Mouse (Mus musculus) MEL (cell line): Measurements from ENCODE around the gene Olfr718-ps1. TPM values are rescaled to one million over a fixed set of nuclear protein-coding genes. Genes with fewer than 3 reads are reported as not detected.

ENCODE experiments used
- DNase-seq: peaks from one replicate; pipeline ENCODE4 v3.0.0; 2011; ENCODE audit warnings: low read depth, low spot score
- H3K27ac ChIP-seq: 2 replicates; pipeline ENCODE4 v1.5.1; 2012; ENCODE audit warnings: low read depth, mild to moderate bottlenecking, control low read depth, low read length, moderate library complexity; ENCODE audit not compliant: control insufficient read depth
- H3K27me3 ChIP-seq, 2 experiments: fragments of 150-350 bp in 1 of 2; sonication (generic) in 1 of 2; 2 replicates each; pipeline ENCODE4 v1.6.1; 2012; ENCODE audit warnings: low read length in 2 of 2, mild to moderate bottlenecking in 2 of 2, improper control_type of control experiment in 1 of 2, moderate library complexity in 1 of 2; ENCODE audit not compliant: insufficient read depth in 2 of 2, control insufficient read depth in 1 of 2
- H3K36me3 ChIP-seq, 2 experiments: 2 replicates each; pipeline ENCODE4 v1.6.1; 2012 to 2014; ENCODE audit warnings: low read length in 2 of 2, improper control_type of control experiment in 1 of 2, inconsistent platforms in 1 of 2, mild to moderate bottlenecking in 1 of 2; ENCODE audit not compliant: insufficient read depth in 2 of 2, control insufficient read depth in 1 of 2
- H3K4me1 ChIP-seq, 2 experiments: fragments of 150-350 bp in 1 of 2; sonication (generic) in 1 of 2; 2 replicates each; pipeline ENCODE4 v1.6.1; 2012; ENCODE audit warnings: low read length in 2 of 2, improper control_type of control experiment in 1 of 2, mild to moderate bottlenecking in 1 of 2; ENCODE audit not compliant: insufficient read depth in 2 of 2, control insufficient read depth in 1 of 2
- H3K4me3 ChIP-seq, 2 experiments: fragments of 150-350 bp in 1 of 2; sonication (generic) in 1 of 2; 2 replicates each; pipeline ENCODE4 v1.5.1; 2012; ENCODE audit warnings: low read depth in 2 of 2, low read length in 2 of 2, mild to moderate bottlenecking in 2 of 2, moderate library complexity in 2 of 2, control low read depth in 1 of 2, improper control_type of control experiment in 1 of 2; ENCODE audit not compliant: control insufficient read depth in 1 of 2, insufficient read depth in 1 of 2
- H3K79me2 ChIP-seq: 2 replicates; pipeline ENCODE4 v1.6.1; 2012; ENCODE audit warnings: mild to moderate bottlenecking, low read length, moderate library complexity; ENCODE audit not compliant: control insufficient read depth, poor library complexity, insufficient read depth
- H3K9ac ChIP-seq: 2 replicates; pipeline ENCODE4 v1.6.1; 2012; ENCODE audit warnings: low read depth, mild to moderate bottlenecking, control low read depth, low read length, moderate library complexity; ENCODE audit not compliant: control insufficient read depth, poor library complexity, severe bottlenecking
- H3K9me3 ChIP-seq: fragments of 150-350 bp; sonication (generic); replicated peaks from 2 replicates; pipeline ENCODE4 v1.6.1; 2012; ENCODE audit warnings: mild to moderate bottlenecking, low read length, improper control_type of control experiment, moderate library complexity; ENCODE audit not compliant: insufficient read depth
- BHLHE40 ChIP-seq: IDR thresholded peaks from 2 replicates; pipeline ENCODE4 v1.6.1; 2012; ENCODE audit warnings: low read depth, mild to moderate bottlenecking, inconsistent platforms, low read length, improper control_type of control experiment, borderline replicate concordance
- CTCF ChIP-seq, 3 experiments: IDR thresholded peaks in 2 of 3; conservative IDR thresholded peaks in 1 of 3; 2 replicates each; pipeline ENCODE4 v1.5.1; 2011 to 2012; ENCODE audit warnings: low read length in 3 of 3, low read depth in 2 of 3, mild to moderate bottlenecking in 2 of 3, improper control_type of control experiment in 1 of 3, inconsistent platforms in 1 of 3, mixed read lengths in 1 of 3, moderate library complexity in 1 of 3; ENCODE audit not compliant: control insufficient read depth in 1 of 3, insufficient read depth in 1 of 3, poor library complexity in 1 of 3, severe bottlenecking in 1 of 3
- E2F4 ChIP-seq: IDR thresholded peaks from 2 replicates; pipeline ENCODE4 v1.6.1; 2011; ENCODE audit warnings: low read depth, low read length, improper control_type of control experiment, borderline replicate concordance
- ELF1 ChIP-seq: IDR thresholded peaks from 2 replicates; pipeline ENCODE4 v1.6.1; 2014; ENCODE audit warnings: low read depth, mild to moderate bottlenecking, inconsistent platforms, low read length, improper control_type of control experiment, moderate library complexity
- EP300 ChIP-seq, 2 experiments: IDR thresholded peaks; 2 replicates each; pipeline ENCODE4 v1.6.1; 2011; ENCODE audit warnings: improper control_type of control experiment in 2 of 2, low read length in 2 of 2, low read depth in 1 of 2, mild to moderate bottlenecking in 1 of 2
- ETS1 ChIP-seq: IDR thresholded peaks from 2 replicates; pipeline ENCODE4 v1.6.1; 2012; ENCODE audit warnings: low read depth, mild to moderate bottlenecking, inconsistent platforms, low read length, improper control_type of control experiment, moderate library complexity
- GABPA ChIP-seq: IDR thresholded peaks from 2 replicates; pipeline ENCODE4 v1.6.1; 2012; ENCODE audit warnings: low read depth, mild to moderate bottlenecking, inconsistent platforms, low read length, improper control_type of control experiment, moderate library complexity
- GATA1 ChIP-seq: IDR thresholded peaks from 2 replicates; pipeline ENCODE4 v1.6.1; 2011; ENCODE audit warnings: low read depth, low read length, improper control_type of control experiment
- HCFC1 ChIP-seq: IDR thresholded peaks from 2 replicates; pipeline ENCODE4 v1.6.1; 2012; ENCODE audit warnings: low read depth, mild to moderate bottlenecking, inconsistent platforms, low read length, improper control_type of control experiment, moderate library complexity
- JUND ChIP-seq: IDR thresholded peaks from 2 replicates; pipeline ENCODE4 v1.6.1; 2011; ENCODE audit warnings: low read depth, mild to moderate bottlenecking, improper control_type of control experiment, low read length
- KAT2A ChIP-seq: conservative IDR thresholded peaks from 2 replicates; pipeline ENCODE4 v1.6.1; 2012; ENCODE audit warnings: low read depth, low read length, improper control_type of control experiment, inconsistent platforms
- MAX ChIP-seq: IDR thresholded peaks from 2 replicates; pipeline ENCODE4 v1.6.1; 2011; ENCODE audit warnings: low read length, improper control_type of control experiment
- MAZ ChIP-seq: IDR thresholded peaks from 2 replicates; pipeline ENCODE4 v1.6.1; 2012; ENCODE audit warnings: low read depth, mild to moderate bottlenecking, inconsistent platforms, low read length, improper control_type of control experiment
- MYB ChIP-seq: IDR thresholded peaks from 2 replicates; pipeline ENCODE4 v1.6.1; 2011; ENCODE audit warnings: mild to moderate bottlenecking, low read depth, low read length, improper control_type of control experiment
- MYC ChIP-seq: IDR thresholded peaks from 2 replicates; pipeline ENCODE4 v1.6.1; 2011; ENCODE audit warnings: low read depth, mild to moderate bottlenecking, low read length, improper control_type of control experiment, moderate library complexity
- NELFE ChIP-seq: IDR thresholded peaks from 2 replicates; pipeline ENCODE4 v1.6.1; 2011; ENCODE audit warnings: low read depth, low read length, improper control_type of control experiment
- NRF1 ChIP-seq: IDR thresholded peaks from 2 replicates; pipeline ENCODE4 v1.6.1; 2014; ENCODE audit warnings: low read depth, mild to moderate bottlenecking, inconsistent platforms, low read length, improper control_type of control experiment, moderate library complexity; ENCODE audit not compliant: poor library complexity, insufficient read depth, severe bottlenecking
- POLR2AphosphoS2 ChIP-seq: IDR thresholded peaks from 2 replicates; pipeline ENCODE4 v1.6.1; 2011; ENCODE audit warnings: low read length, improper control_type of control experiment
- RAD21 ChIP-seq: IDR thresholded peaks from 2 replicates; pipeline ENCODE4 v1.6.1; 2011; ENCODE audit warnings: mild to moderate bottlenecking, low read depth, low read length, improper control_type of control experiment
- RCOR1 ChIP-seq: IDR thresholded peaks from 2 replicates; pipeline ENCODE4 v1.6.1; 2012; ENCODE audit warnings: low read depth, mild to moderate bottlenecking, inconsistent platforms, low read length, improper control_type of control experiment
- SIN3A ChIP-seq: IDR thresholded peaks from 2 replicates; pipeline ENCODE4 v1.6.1; 2012; ENCODE audit warnings: low read length, improper control_type of control experiment, inconsistent platforms
- SMC3 ChIP-seq: IDR thresholded peaks from 2 replicates; pipeline ENCODE4 v1.6.1; 2011; ENCODE audit warnings: low read depth, low read length, improper control_type of control experiment
- UBTF ChIP-seq: IDR thresholded peaks from 2 replicates; pipeline ENCODE4 v1.6.1; 2012; ENCODE audit warnings: low read depth, mild to moderate bottlenecking, inconsistent platforms, low read length, improper control_type of control experiment, moderate library complexity, borderline replicate concordance; ENCODE audit not compliant: insufficient read depth
- USF1 ChIP-seq: IDR thresholded peaks from 2 replicates; pipeline ENCODE4 v1.6.1; 2014; ENCODE audit warnings: low read depth, mild to moderate bottlenecking, inconsistent platforms, low read length, improper control_type of control experiment, moderate library complexity
- ZC3H11A ChIP-seq: IDR thresholded peaks from 2 replicates; pipeline ENCODE4 v1.6.1; 2012; ENCODE audit warnings: low read depth, mild to moderate bottlenecking, inconsistent platforms, low read length, improper control_type of control experiment
- ZKSCAN1 ChIP-seq: IDR thresholded peaks from 2 replicates; pipeline ENCODE4 v1.6.1; 2012; ENCODE audit warnings: low read depth, mild to moderate bottlenecking, inconsistent platforms, low read length, improper control_type of control experiment, moderate library complexity
- ZMIZ1 ChIP-seq: IDR thresholded peaks from 2 replicates; pipeline ENCODE4 v1.6.1; 2012; ENCODE audit warnings: low read depth, mild to moderate bottlenecking, inconsistent platforms, low read length, improper control_type of control experiment, moderate library complexity
- ZNF384 ChIP-seq: IDR thresholded peaks from 2 replicates; pipeline ENCODE4 v1.6.1; 2012; ENCODE audit warnings: low read depth, mild to moderate bottlenecking, inconsistent platforms, low read length, improper control_type of control experiment
- polyA plus RNA-seq, 2 experiments: library from polyadenylated mRNA; stranded (reverse) in 1 of 2; unstranded in 1 of 2; fragments of >175 nt in 1 of 2; fragments of >200 nt in 1 of 2; gene quantifications; 2 replicates each; pipeline versions ENCODE4 v1.2.1 to v1.2.4; 2012; ENCODE audit warnings: low replicate concordance in 2 of 2, low read depth in 1 of 2; ENCODE audit not compliant: insufficient read length in 2 of 2, insufficient read depth in 1 of 2, missing spikeins in 1 of 2
- total RNA-seq: library from RNA; depleted of rRNA; stranded (reverse); fragments of 300-350 nt; gene quantifications from 2 replicates; pipeline ENCODE4 v1.2.3, GENCODE M21; 2012

Olfr718-ps1 gene
- total and polyA plus RNA-seq, 3 experiments: 0.01 TPM; not detected in 2

GRCm38 (mm10) chr5:143125601-143126000, 21.8 kb downstream of the Olfr718-ps1 start:
- TF ChIP-seq JUND (no peak), ZKSCAN1 (no peak), UBTF (no peak), HCFC1 (no peak), KAT2A (no peak), MAZ (no peak), BHLHE40 (no peak), MAX (no peak), SIN3A (no peak), RAD21 (no peak), ETS1 (no peak), MYC (no peak), NELFE (no peak), EP300 (IDR thresholded peaks at IDR 0.05; ENCODE audit: low read depth in 1 of 2, low read length in 2 of 2) (no peak), ELF1 (no peak), GATA1 (no peak), ZC3H11A (no peak), GABPA (no peak), ZMIZ1 (no peak), CTCF (IDR thresholded peaks at IDR 0.05 in 2 of 3, conservative IDR thresholded peaks at IDR 0.05 in 1 of 3; ENCODE audit: control insufficient read depth in 1 of 3, insufficient read depth in 1 of 3, low read depth in 2 of 3, low read length in 3 of 3, poor library complexity in 1 of 3, severe bottlenecking in 1 of 3) (no peak)
- H3K36me3 ChIP-seq: no peaks in the 10 kb centered on the region
- peaks cover 17 to 18% of the 10 kb centered on the region in 2 experiments for H3K27me3 ChIP-seq
- H3K9me3 ChIP-seq: no peaks in the 10 kb centered on the region
- H3K27ac ChIP-seq: no peak overlapping the region
- no peaks in the 10 kb centered on the region for H3K79me2 ChIP-seq
- H3K4me1 ChIP-seq: no peaks in the 10 kb centered on the region
- no peak overlapping the region for H3K4me3 ChIP-seq
- no peak for DNase-seq
- H3K9ac ChIP-seq: no peak overlapping the region

GRCm38 (mm10) chr5:143124805-143125378, 22.5 kb downstream of the Olfr718-ps1 start:
- TF ChIP-seq NRF1 (no peak), KAT2A (no peak), ZMIZ1 (no peak), EP300 (IDR thresholded peaks at IDR 0.05; ENCODE audit: low read depth in 1 of 2, low read length in 2 of 2) (no peak), ZNF384 (no peak), RCOR1 (no peak), SMC3 (no peak), NELFE (no peak), MYB (no peak), USF1 (no peak), BHLHE40 (no peak), CTCF (IDR thresholded peaks at IDR 0.05 in 2 of 3, conservative IDR thresholded peaks at IDR 0.05 in 1 of 3; ENCODE audit: control insufficient read depth in 1 of 3, insufficient read depth in 1 of 3, low read depth in 2 of 3, low read length in 3 of 3, poor library complexity in 1 of 3, severe bottlenecking in 1 of 3) (no peak), POLR2AphosphoS2 (no peak), JUND (no peak), E2F4 (no peak), ETS1 (no peak)
- H3K36me3 ChIP-seq: no peaks in the 10 kb centered on the region
- DNase-seq: no peak
- H3K9me3 ChIP-seq: no peaks in the 10 kb centered on the region
- no peak overlapping the region for H3K4me3 ChIP-seq
- H3K79me2 ChIP-seq: no peaks in the 10 kb centered on the region
- no peak overlapping the region for H3K9ac ChIP-seq
- H3K27ac ChIP-seq: no peak overlapping the region
- peaks cover 17 to 18% of the 10 kb centered on the region in 2 experiments for H3K27me3 ChIP-seq
- no peaks in the 10 kb centered on the region for H3K4me1 ChIP-seq
